Mouse (Mus musculus) E14TG2a.4 (cell line): ENCODE results near the gene Gkn3.

Experiments
- H3K27me3 ChIP-seq: 2 replicates; pipeline ENCODE4 v1.6.1; 2014; ENCODE audit warnings: low read length, control low read depth; ENCODE audit not compliant: insufficient read depth
- H3K36me3 ChIP-seq: 2 replicates; pipeline ENCODE4 v1.6.1; 2014; ENCODE audit warnings: low read length, control low read depth; ENCODE audit not compliant: insufficient read depth
- H3K4me1 ChIP-seq: replicated peaks from 2 replicates; pipeline ENCODE4 v1.6.1; 2014; ENCODE audit warnings: low read depth, low read length, control low read depth
- H3K4me3 ChIP-seq: replicated peaks from 2 replicates; pipeline ENCODE4 v1.5.1; 2014; ENCODE audit warnings: mild to moderate bottlenecking, low read length
- H3K9me3 ChIP-seq: 2 replicates; pipeline ENCODE4 v1.6.1; 2014; ENCODE audit warnings: low read length, control low read depth
- CTCF ChIP-seq: conservative IDR thresholded peaks from 2 replicates; pipeline ENCODE4 v1.5.1; 2014; ENCODE audit warnings: low read length
- NANOG ChIP-seq: IDR thresholded peaks from 2 replicates; pipeline ENCODE4 v1.6.1; 2014; ENCODE audit warnings: borderline replicate concordance, low read length, mixed read lengths
- POU5F1 ChIP-seq: IDR thresholded peaks from 2 replicates; pipeline ENCODE4 v1.6.1; 2014; ENCODE audit warnings: low read length, borderline replicate concordance

The Gkn3 gene

GRCm38 (mm10) chr6:87388877-87389276 lies at the start of gene Gkn3:
Gene Gkn3 (minus strand): TSS chr6:87388935.
- no peak for TF ChIP-seq NANOG
- no peak for TF ChIP-seq POU5F1
- no peak for TF ChIP-seq CTCF
- Histone ChIP-seq H3K4me3 (no peak within 1 kb of the TSS), H3K36me3 (no peaks in the 10 kb centered on the region), H3K27me3 (peaks cover 4% of the 10 kb centered on the region), H3K4me1 (peaks cover 5% of the 10 kb centered on the region; the same call in 1 of the 2 replicates), H3K9me3 (no peaks in the 10 kb centered on the region)

- Histone ChIP-seq H3K4me1 (0 out of 2 replicates have a peak, but pooled peaks cover 4% of the 10 kb centered on the region), H3K36me3 (no peaks in the 10 kb centered on the region), H3K4me3 (no peak overlapping the region), H3K27me3 (no peaks in the 10 kb centered on the region), H3K9me3 (no peaks in the 10 kb centered on the region)
- TF ChIP-seq POU5F1 (no peak), NANOG (no peak), CTCF (no peak)
These were observed 48.0 kb upstream of the Gkn3 start for GRCm38 (mm10) chr6:87436745-87437144.

GRCm38 (mm10) chr6:87435791-87436190 lies 47.1 kb upstream of the Gkn3 start:
- TF ChIP-seq NANOG (no peak), POU5F1 (no peak), CTCF (no peak)
- Histone ChIP-seq H3K9me3 (no peaks in the 10 kb centered on the region), H3K36me3 (no peaks in the 10 kb centered on the region), H3K4me1 (0 out of 2 replicates have a peak, but pooled peaks cover under 1% of the 10 kb centered on the region), H3K27me3 (no peaks in the 10 kb centered on the region), H3K4me3 (no peak overlapping the region)

- no peaks in the 10 kb centered on the region for H3K9me3 ChIP-seq
- TF ChIP-seq NANOG, result no peak
- no peak for TF ChIP-seq CTCF
- TF ChIP-seq POU5F1, result no peak
These were observed 39.8 kb upstream of the Gkn3 start, which contains the start of gene Bmp10 for GRCm38 (mm10) chr6:87428487-87429044. Gene Bmp10 (plus strand): TSS chr6:87428994.

GRCm38 (mm10) chr6:87427616-87428015 lies 38.9 kb upstream of the Gkn3 start:
- H3K36me3 ChIP-seq, result no peaks in the 10 kb centered on the region
- H3K4me3 ChIP-seq, result no peak overlapping the region
- H3K27me3 ChIP-seq, result no peaks in the 10 kb centered on the region
- TF ChIP-seq CTCF, result no peak
- TF ChIP-seq POU5F1, result no peak
- TF ChIP-seq NANOG, result no peak
- H3K9me3 ChIP-seq, result no peaks in the 10 kb centered on the region
- H3K4me1 ChIP-seq, result no peaks in the 10 kb centered on the region

More at GRCm38 (mm10) chr6:87428487-87429044, 39.8 kb upstream of the Gkn3 start, which contains the start of gene Bmp10:
- Histone ChIP-seq H3K4me1 (no peaks in the 10 kb centered on the region), H3K27me3 (no peaks in the 10 kb centered on the region), H3K36me3 (no peaks in the 10 kb centered on the region), H3K4me3 (no peak within 1 kb of the TSS)

GRCm38 (mm10) chr6:87426954-87427353 lies 38.2 kb upstream of the Gkn3 start:
- no peaks in the 10 kb centered on the region for H3K9me3 ChIP-seq
- TF ChIP-seq POU5F1, result no peak
- no peak for TF ChIP-seq CTCF
- TF ChIP-seq NANOG, result no peak
- no peaks in the 10 kb centered on the region for H3K4me1 ChIP-seq
- no peaks in the 10 kb centered on the region for H3K36me3 ChIP-seq
- H3K4me3 ChIP-seq, result no peak overlapping the region
- H3K27me3 ChIP-seq, result no peaks in the 10 kb centered on the region

GRCm38 (mm10) chr6:87424037-87424816 lies 35.5 kb upstream of the Gkn3 start:
- Histone ChIP-seq H3K4me3 (no peak overlapping the region), H3K9me3 (no peaks in the 10 kb centered on the region), H3K4me1 (no peaks in the 10 kb centered on the region), H3K27me3 (no peaks in the 10 kb centered on the region), H3K36me3 (no peaks in the 10 kb centered on the region)
- no peak for TF ChIP-seq CTCF
- no peak for TF ChIP-seq NANOG
- TF ChIP-seq POU5F1, result no peak

- Histone ChIP-seq H3K36me3 (no peaks in the 10 kb centered on the region), H3K9me3 (no peaks in the 10 kb centered on the region), H3K27me3 (no peaks in the 10 kb centered on the region), H3K4me3 (no peak overlapping the region), H3K4me1 (no peaks in the 10 kb centered on the region)
- TF ChIP-seq CTCF, result no peak
- TF ChIP-seq POU5F1, result no peak
- TF ChIP-seq NANOG, result no peak
These were observed 33.6 kb upstream of the Gkn3 start for GRCm38 (mm10) chr6:87422304-87422703.

- H3K36me3 ChIP-seq, result no peaks in the 10 kb centered on the region
- H3K27me3 ChIP-seq, result no peaks in the 10 kb centered on the region
- no peak overlapping the region for H3K4me3 ChIP-seq
- peaks cover 12% of the 10 kb centered on the region for H3K4me1 ChIP-seq
- TF ChIP-seq CTCF, result no peak
- TF ChIP-seq POU5F1, result no peak
- no peak for TF ChIP-seq NANOG
- H3K9me3 ChIP-seq, result no peaks in the 10 kb centered on the region
These were observed 23.3 kb upstream of the Gkn3 start for GRCm38 (mm10) chr6:87412011-87412410.
